Mouse (Mus musculus) testis, adult 2 months (tissue): ENCODE data around the gene Prmt3.
A peak's percentile ranks its signal among the peaks of the same experiment; 100 is the strongest.

ENCODE experiments used
- CTCF ChIP-seq: fragments of 200-500 bp; IDR thresholded peaks from 2 replicates; pipeline ENCODE4 v1.5.1; 2012; ENCODE audit warnings: low read depth, mild to moderate bottlenecking, inconsistent platforms, low read length, moderate library complexity; ENCODE audit not compliant: control insufficient read depth, insufficient read depth, insufficient replicate concordance
- POLR2A ChIP-seq: fragments of 200-500 bp; IDR thresholded peaks from 2 replicates; pipeline ENCODE4 v1.6.1; 2012; ENCODE audit warnings: low read depth, mild to moderate bottlenecking, inconsistent platforms, low read length, moderate library complexity; ENCODE audit not compliant: control insufficient read depth

GRCm38 (mm10) chr7:49786618-49787382 lies 8.7 kb downstream of the Prmt3 start:
- TF ChIP-seq POLR2A = no peak
- peak; percentile 47; the same call in 1 of the 2 replicates for TF ChIP-seq CTCF
